Mouse (Mus musculus) liver, embryonic 15.5 days (tissue): ENCODE measurements around the gene Cct6b. TPM values are rescaled to one million over a fixed set of nuclear protein-coding genes. Genes with fewer than 3 reads are reported as not detected.

Source experiments
- polyA plus RNA-seq: library from polyadenylated mRNA; unstranded; fragments of >200 nt; fragmentation: Nextera tagmentation; extraction: Ambion mirVana; gene quantifications from 2 replicates; pipeline ENCODE4 v1.2.1, GENCODE M21; 2015

Gene Cct6b
- polyA plus RNA-seq, 1 experiment from 2014 or later = 0.10 TPM

Other genes starting within 250 kb of the Cct6b start
- 17.1 and 17.4 TPM in 2 replicates for gene Zfp830, start within 50 bp of the Cct6b start, polyA plus RNA-seq
- gene Lig3, start 16.8 kb upstream of the Cct6b start, polyA plus RNA-seq = 6.6 and 8.4 TPM in 2 replicates
- 24.5 and 26.0 TPM in 2 replicates for gene Rffl, start 106.9 kb upstream of the Cct6b start, polyA plus RNA-seq
- 5.6 and 6.2 TPM in 2 replicates for gene Rad51d, start 126.3 kb upstream of the Cct6b start, polyA plus RNA-seq
- 0.07 and 0.18 TPM in 2 replicates for gene Fndc8, start 127.8 kb upstream of the Cct6b start, polyA plus RNA-seq
- gene Nle1, start 144.1 kb upstream of the Cct6b start, polyA plus RNA-seq = 12.4 and 13.6 TPM in 2 replicates
- gene Unc45b, start 146.2 kb upstream of the Cct6b start, polyA plus RNA-seq = 1.7 TPM in 2 replicates
- 1.5 and 1.6 TPM in 2 replicates for gene Slfn5, start 187.0 kb upstream of the Cct6b start, polyA plus RNA-seq
- 5.7 TPM in 2 replicates for gene Slfn9, start 227.5 kb upstream of the Cct6b start, polyA plus RNA-seq